Mouse (Mus musculus): ENCODE measurements around the gene Epb41l4b. TPM values are rescaled to one million over a fixed set of nuclear protein-coding genes. Genes with fewer than 3 reads are reported as not detected.

The Epb41l4b gene
- polyA plus RNA-seq, 1 experiment from 2014 or later = 0.57 TPM

GRCm38 (mm10) chr4:57114617-57115592, 28.3 kb downstream of the Epb41l4b start:
- H3K4me2 ChIP-seq (ENCODE audit: low read depth, low read length, severe bottlenecking) = no peak overlapping the region
- H3K4me1 ChIP-seq (replicated peaks; ENCODE audit: control insufficient read depth, insufficient read depth, low read length) = no peaks in the 10 kb centered on the region
- H3K9ac ChIP-seq (ENCODE audit: low read length) = no peak overlapping the region
- no peaks in the 10 kb centered on the region for H3K27me3 ChIP-seq (ENCODE audit: control insufficient read depth, insufficient read depth, low read length)
- H3K4me3 ChIP-seq (ENCODE audit: low read depth, low read length) = no peak overlapping the region
- H3K27ac ChIP-seq (ENCODE audit: low read depth, low read length) = no peak overlapping the region
- H3K36me3 ChIP-seq (ENCODE audit: control insufficient read depth, insufficient read depth, low read length) = no peaks in the 10 kb centered on the region
- ATAC-seq (replicated peaks; ENCODE audit: low FRiP score) (no peak), DNase-seq (ENCODE audit: low spot score) (no peak)
- 78% methylated on average over 19 of the region's 19 CpGs for WGBS
- H3K9me3 ChIP-seq (ENCODE audit: control insufficient read depth, low read length) = no peaks in the 10 kb centered on the region

- Histone ChIP-seq H3K4me1 (replicated peaks; ENCODE audit: control insufficient read depth, insufficient read depth, low read length) (no peaks in the 10 kb centered on the region), H3K9me3 (ENCODE audit: control insufficient read depth, low read length) (no peaks in the 10 kb centered on the region), H3K36me3 (ENCODE audit: control insufficient read depth, insufficient read depth, low read length) (no peaks in the 10 kb centered on the region), H3K27ac (ENCODE audit: low read depth, low read length) (no peak overlapping the region), H3K4me2 (ENCODE audit: low read depth, low read length, severe bottlenecking) (no peak overlapping the region), H3K9ac (ENCODE audit: low read length) (no peak overlapping the region), H3K27me3 (ENCODE audit: control insufficient read depth, insufficient read depth, low read length) (no peaks in the 10 kb centered on the region), H3K4me3 (ENCODE audit: low read depth, low read length) (no peak overlapping the region)
- DNase-seq (ENCODE audit: low spot score) (no peak), ATAC-seq (replicated peaks; ENCODE audit: low FRiP score) (no peak)
- WGBS = 79% methylated on average over 7 of the region's 7 CpGs
Measured at GRCm38 (mm10) chr4:57113472-57114216, 29.6 kb downstream of the Epb41l4b start.

GRCm38 (mm10) chr4:57111992-57112540, 31.2 kb downstream of the Epb41l4b start:
- WGBS = 92% methylated on average over 11 of the region's 11 CpGs
- Histone ChIP-seq H3K4me3 (ENCODE audit: low read depth, low read length) (no peak overlapping the region), H3K9ac (ENCODE audit: low read length) (no peak overlapping the region), H3K36me3 (ENCODE audit: control insufficient read depth, insufficient read depth, low read length) (no peaks in the 10 kb centered on the region), H3K4me2 (ENCODE audit: low read depth, low read length, severe bottlenecking) (no peak overlapping the region), H3K9me3 (ENCODE audit: control insufficient read depth, low read length) (no peaks in the 10 kb centered on the region), H3K27me3 (ENCODE audit: control insufficient read depth, insufficient read depth, low read length) (no peaks in the 10 kb centered on the region), H3K4me1 (replicated peaks; ENCODE audit: control insufficient read depth, insufficient read depth, low read length) (no peaks in the 10 kb centered on the region), H3K27ac (ENCODE audit: low read depth, low read length) (no peak overlapping the region)
- no peak for ATAC-seq (replicated peaks; ENCODE audit: low FRiP score)
- DNase-seq (ENCODE audit: low spot score) = no peak

DNA sequence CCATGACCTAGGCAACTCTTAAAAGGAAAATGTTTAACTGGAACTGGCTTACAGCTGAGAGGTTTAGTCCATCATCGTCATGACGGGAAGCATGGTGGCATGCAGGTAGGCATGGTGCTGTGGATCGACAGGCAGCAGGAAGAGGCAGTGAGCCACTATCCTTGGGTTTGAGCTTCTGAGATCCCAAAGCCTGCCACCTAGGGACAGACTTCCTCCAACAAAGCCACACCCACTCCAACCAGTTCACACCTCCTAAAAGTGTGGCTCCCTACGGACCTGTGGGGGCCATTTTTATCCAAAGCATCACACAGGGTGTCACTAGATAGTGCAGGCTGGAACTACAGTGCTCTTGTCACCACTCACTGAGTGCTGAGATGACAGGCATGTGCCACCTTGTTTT, 31.8 kb downstream of the Epb41l4b start:
- Histone ChIP-seq H3K4me2 (ENCODE audit: low read depth, low read length, severe bottlenecking) (no peak overlapping the region), H3K36me3 (ENCODE audit: control insufficient read depth, insufficient read depth, low read length) (no peaks in the 10 kb centered on the region), H3K27me3 (ENCODE audit: control insufficient read depth, insufficient read depth, low read length) (no peaks in the 10 kb centered on the region), H3K4me3 (ENCODE audit: low read depth, low read length) (no peak overlapping the region), H3K9ac (ENCODE audit: low read length) (no peak overlapping the region), H3K27ac (ENCODE audit: low read depth, low read length) (no peak overlapping the region), H3K9me3 (ENCODE audit: control insufficient read depth, low read length) (no peaks in the 10 kb centered on the region), H3K4me1 (replicated peaks; ENCODE audit: control insufficient read depth, insufficient read depth, low read length) (no peaks in the 10 kb centered on the region)
- WGBS = 91% methylated on average over 4 of the region's 4 CpGs
- no peak for DNase-seq (ENCODE audit: low spot score)
- no peak for ATAC-seq (replicated peaks; ENCODE audit: low FRiP score)

DNA sequence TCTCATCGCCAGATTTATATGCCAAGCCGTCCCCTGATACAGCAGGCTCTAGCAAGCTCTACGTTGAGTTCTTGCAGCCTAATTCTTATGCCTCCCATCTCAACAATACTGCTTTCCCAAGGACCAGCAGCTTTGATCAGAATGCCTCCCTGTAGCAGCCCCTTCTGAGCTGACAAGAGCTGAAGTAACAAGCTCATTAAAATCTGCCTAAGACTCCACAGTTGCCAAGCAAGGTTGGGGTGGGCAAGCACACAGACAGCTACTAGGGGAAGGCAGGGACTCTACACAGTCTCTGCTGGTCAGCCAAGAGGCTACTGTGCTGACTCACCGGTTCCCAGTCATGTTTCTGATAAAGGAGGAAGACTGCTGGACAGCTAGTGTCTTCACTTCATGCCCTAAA, 33.7 kb downstream of the Epb41l4b start:
- Histone ChIP-seq H3K36me3 (ENCODE audit: control insufficient read depth, insufficient read depth, low read length) (no peaks in the 10 kb centered on the region), H3K9me3 (ENCODE audit: control insufficient read depth, low read length) (no peaks in the 10 kb centered on the region), H3K4me1 (replicated peaks; ENCODE audit: control insufficient read depth, insufficient read depth, low read length) (no peaks in the 10 kb centered on the region), H3K9ac (ENCODE audit: low read length) (no peak overlapping the region), H3K4me2 (ENCODE audit: low read depth, low read length, severe bottlenecking) (no peak overlapping the region), H3K27me3 (ENCODE audit: control insufficient read depth, insufficient read depth, low read length) (no peaks in the 10 kb centered on the region), H3K4me3 (ENCODE audit: low read depth, low read length) (no peak overlapping the region), H3K27ac (ENCODE audit: low read depth, low read length) (no peak overlapping the region)
- ATAC-seq (replicated peaks; ENCODE audit: low FRiP score) = no peak
- no peak for DNase-seq (ENCODE audit: low spot score)
- WGBS = 68% methylated on average over 4 of the region's 4 CpGs

- H3K27ac ChIP-seq (ENCODE audit: low read depth, low read length) = no peak overlapping the region
- ATAC-seq (replicated peaks; ENCODE audit: low FRiP score) = no peak
- H3K4me1 ChIP-seq (replicated peaks; ENCODE audit: control insufficient read depth, insufficient read depth, low read length) = no peaks in the 10 kb centered on the region
- H3K9me3 ChIP-seq (ENCODE audit: control insufficient read depth, low read length) = no peaks in the 10 kb centered on the region
- H3K9ac ChIP-seq (ENCODE audit: low read length) = no peak overlapping the region
- no peak overlapping the region for H3K4me2 ChIP-seq (ENCODE audit: low read depth, low read length, severe bottlenecking)
- no peak overlapping the region for H3K4me3 ChIP-seq (ENCODE audit: low read depth, low read length)
- WGBS = 85% methylated on average over 6 of the region's 6 CpGs
- DNase-seq (ENCODE audit: low spot score) = no peak
- no peaks in the 10 kb centered on the region for H3K36me3 ChIP-seq (ENCODE audit: control insufficient read depth, insufficient read depth, low read length)
- H3K27me3 ChIP-seq (ENCODE audit: control insufficient read depth, insufficient read depth, low read length) = no peaks in the 10 kb centered on the region
Measured at GRCm38 (mm10) chr4:57105339-57105738, 37.9 kb downstream of the Epb41l4b start.

DNA sequence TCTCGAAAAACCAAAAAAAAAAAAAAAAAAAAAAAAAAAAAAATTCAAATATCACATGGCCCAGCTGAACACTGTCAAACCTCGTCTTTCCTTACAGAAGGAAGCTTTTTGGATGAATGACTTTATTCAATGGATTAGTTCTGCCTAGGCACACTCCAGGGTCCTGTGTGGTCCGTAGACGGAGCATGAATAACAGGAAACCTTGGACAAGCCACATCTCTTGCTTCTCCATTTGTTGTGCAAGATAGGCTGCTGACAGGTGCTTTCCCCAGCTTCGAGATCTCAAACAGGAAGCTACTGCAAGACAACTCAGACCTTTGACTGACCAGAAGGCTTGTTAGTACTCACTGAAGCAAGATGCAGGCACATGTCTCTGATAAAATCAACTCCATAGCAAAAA, 39.4 kb downstream of the Epb41l4b start:
- Histone ChIP-seq H3K4me2 (ENCODE audit: low read depth, low read length, severe bottlenecking) (no peak overlapping the region), H3K4me1 (replicated peaks; ENCODE audit: control insufficient read depth, insufficient read depth, low read length) (no peaks in the 10 kb centered on the region), H3K4me3 (ENCODE audit: low read depth, low read length) (no peak overlapping the region), H3K27ac (ENCODE audit: low read depth, low read length) (no peak overlapping the region), H3K36me3 (ENCODE audit: control insufficient read depth, insufficient read depth, low read length) (no peaks in the 10 kb centered on the region), H3K9ac (ENCODE audit: low read length) (no peak overlapping the region), H3K27me3 (ENCODE audit: control insufficient read depth, insufficient read depth, low read length) (no peaks in the 10 kb centered on the region), H3K9me3 (ENCODE audit: control insufficient read depth, low read length) (no peaks in the 10 kb centered on the region)
- DNase-seq (ENCODE audit: low spot score) = no peak
- ATAC-seq (replicated peaks; ENCODE audit: low FRiP score) = no peak
- 34% methylated on average over 5 of the region's 5 CpGs for WGBS

DNA sequence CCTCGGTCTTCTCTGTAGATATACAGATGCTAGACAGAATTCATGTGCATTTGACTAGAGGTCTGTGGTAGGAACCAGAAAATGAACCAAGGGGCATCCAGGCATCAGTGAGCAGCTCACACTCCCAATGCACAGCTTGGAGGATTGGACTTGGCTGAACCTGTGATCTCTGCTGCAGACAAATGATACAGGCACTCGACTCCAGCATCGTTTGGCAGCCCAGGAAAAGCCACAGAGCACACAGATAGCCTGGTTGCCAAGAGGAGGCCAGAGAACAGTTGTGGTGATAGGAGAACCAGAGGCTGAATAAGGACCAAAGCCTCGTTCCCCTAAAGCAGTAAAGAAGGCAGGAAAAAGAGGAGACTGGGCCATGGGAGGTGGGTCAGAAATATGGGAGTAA, 42.1 kb downstream of the Epb41l4b start:
- H3K36me3 ChIP-seq (ENCODE audit: control insufficient read depth, insufficient read depth, low read length) = no peaks in the 10 kb centered on the region
- H3K4me3 ChIP-seq (ENCODE audit: low read depth, low read length) = no peak overlapping the region
- no peak overlapping the region for H3K4me2 ChIP-seq (ENCODE audit: low read depth, low read length, severe bottlenecking)
- DNase-seq (ENCODE audit: low spot score) (no peak), ATAC-seq (replicated peaks; ENCODE audit: low FRiP score) (no peak)
- H3K9ac ChIP-seq (ENCODE audit: low read length) = no peak overlapping the region
- H3K4me1 ChIP-seq (replicated peaks; ENCODE audit: control insufficient read depth, insufficient read depth, low read length) = no peaks in the 10 kb centered on the region
- no peaks in the 10 kb centered on the region for H3K9me3 ChIP-seq (ENCODE audit: control insufficient read depth, low read length)
- H3K27ac ChIP-seq (ENCODE audit: low read depth, low read length) = no peak overlapping the region
- H3K27me3 ChIP-seq (ENCODE audit: control insufficient read depth, insufficient read depth, low read length) = no peaks in the 10 kb centered on the region
- whole genome bisulfite sequencing = 80% methylated on average over 4 of the region's 4 CpGs
